Mouse (Mus musculus) cerebellum, postnatal 4 days (tissue): ENCODE data around the gene B4gat1.

Experiments used
- DNase-seq, 2 experiments: peaks; one replicate each; pipeline ENCODE4 v3.0.0; 2022; ENCODE audit warnings: low spot score in 2 of 2, mixed read lengths in 1 of 2

Gene B4gat1

DNA sequence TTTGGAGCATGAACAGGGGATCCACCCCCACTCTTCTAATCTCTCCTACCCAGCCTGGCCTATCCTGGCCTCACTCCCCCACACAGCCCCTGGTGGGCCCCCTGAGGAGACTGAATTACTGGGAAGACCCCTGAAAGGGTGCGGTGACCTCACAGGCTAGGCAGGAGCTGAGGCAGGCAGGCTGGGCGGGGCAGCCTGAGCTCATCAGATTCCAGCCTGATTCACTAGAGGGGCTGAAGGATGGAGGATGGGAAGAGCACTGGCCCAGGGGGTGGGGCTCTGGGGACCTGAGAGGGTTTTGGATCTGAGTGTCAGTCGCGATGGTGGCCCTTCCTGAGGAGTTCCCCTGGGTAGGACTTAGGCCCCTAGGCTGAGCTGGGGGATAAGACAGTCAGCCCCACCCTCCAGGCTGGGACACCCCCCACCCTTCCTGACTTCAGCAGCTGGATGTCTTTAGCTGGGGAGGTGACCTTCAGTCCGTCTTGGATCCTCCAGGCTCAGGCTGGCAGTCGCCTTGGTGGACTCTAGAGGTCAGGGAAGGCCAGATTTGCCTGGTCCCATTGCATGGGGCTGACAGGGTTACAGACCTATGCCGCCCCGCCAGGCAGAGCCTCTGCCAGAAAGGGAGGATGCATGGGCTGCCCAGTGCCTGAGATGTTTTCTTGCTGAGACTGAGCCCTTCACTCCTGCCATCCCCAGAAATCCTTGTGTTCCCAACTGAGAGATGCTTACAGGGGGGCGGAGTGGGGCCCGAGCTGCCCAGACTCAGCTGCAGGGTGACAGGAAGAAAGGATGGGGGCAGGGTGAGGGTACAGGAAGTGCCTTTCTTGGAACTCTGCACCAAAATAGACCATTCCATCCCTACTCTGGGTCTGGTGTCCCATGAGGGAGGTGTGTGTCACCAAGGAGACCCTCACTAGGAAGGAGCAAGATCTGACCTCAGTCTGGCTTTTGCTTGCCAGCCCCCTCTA lies 20.5 kb downstream of the B4gat1 start:
- DNase-seq: no peak

- DNase-seq: no peak
Observed at GRCm38 (mm10) chr19:5060365-5061330, 22.0 kb downstream of the B4gat1 start.

- DNase-seq: no peak
Observed at GRCm38 (mm10) chr19:5062041-5062440, 23.4 kb downstream of the B4gat1 start.

DNA sequence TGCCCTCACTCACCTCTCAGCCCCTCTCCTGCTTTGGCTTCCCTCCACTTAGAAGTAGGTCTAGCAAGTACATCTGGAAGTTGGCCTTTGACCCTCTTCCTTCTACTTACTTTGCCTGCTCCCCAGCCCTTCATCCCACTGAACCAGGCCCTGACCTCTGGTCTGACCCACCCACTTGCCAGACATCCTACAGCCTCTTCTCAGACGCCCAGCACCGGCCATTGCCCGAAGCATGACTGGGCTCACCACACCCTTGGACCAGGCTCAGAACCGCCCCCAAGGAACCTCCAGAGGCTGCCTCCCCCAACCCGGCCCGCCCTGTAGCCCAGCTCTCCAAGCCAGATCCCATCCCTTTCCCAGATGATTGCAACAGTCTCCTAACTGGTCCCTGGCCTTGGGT lies 23.8 kb downstream of the B4gat1 start:
- DNase-seq: no peak

DNA sequence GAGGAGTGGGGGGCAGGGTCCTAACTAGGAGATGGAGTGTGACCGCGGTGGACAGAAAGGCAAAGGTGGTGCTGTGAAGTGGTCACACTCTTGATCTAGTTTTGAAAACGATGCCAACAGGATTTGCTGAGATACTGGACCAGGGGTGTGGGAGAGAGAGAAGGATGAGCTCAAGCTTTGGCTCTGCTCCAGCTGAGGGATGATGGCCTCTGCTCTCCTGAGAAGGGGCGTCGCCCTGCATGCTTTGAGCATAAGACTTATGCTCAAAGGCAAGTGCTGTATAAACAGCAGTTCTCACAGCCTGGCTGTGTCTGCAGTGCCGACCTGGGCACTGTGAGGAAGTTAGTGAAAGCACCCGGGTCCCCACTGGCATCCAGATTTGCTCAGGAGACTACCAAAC lies 26.5 kb downstream of the B4gat1 start:
- DNase-seq: no peak

DNA sequence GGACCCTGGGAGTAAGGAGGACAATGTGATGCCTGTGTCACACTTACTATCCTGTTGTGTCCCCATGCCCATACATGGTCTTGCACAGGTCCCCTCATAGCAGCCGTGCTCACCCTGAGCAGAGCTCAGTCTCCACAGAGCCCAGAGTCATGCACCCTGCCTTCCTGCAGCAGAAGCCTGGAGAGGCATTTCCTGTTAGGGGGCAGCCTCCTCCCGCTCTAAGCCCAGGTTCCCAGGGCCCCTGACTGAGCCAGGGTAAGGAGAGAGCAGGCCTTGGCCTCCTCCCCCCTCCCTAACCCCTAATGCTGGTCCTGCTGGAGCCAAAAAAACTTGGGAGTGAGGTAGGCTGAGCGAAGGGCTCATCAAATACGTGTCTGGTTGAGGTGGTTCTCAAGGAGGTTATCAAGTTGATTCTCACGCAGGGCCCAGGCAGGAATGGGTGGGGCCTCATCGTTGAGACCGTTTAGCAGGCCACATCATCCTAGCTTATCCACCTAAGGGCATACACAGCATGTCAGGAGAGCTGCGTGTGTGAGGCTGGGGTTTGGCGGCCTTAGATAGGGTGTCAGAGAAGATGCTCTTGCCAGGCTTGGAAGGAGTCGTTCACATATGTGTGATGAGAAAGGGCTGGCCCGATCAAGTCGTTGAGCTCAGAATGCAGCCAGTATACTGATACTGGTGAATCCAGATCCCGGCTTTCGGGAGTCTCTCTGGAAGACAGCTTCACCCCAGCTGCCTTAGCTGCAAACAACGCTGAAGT lies 28.6 kb downstream of the B4gat1 start:
- no peak for DNase-seq

- DNase-seq: peak in 1 of 2 experiments; percentile 51
Observed at GRCm38 (mm10) chr19:5067867-5068569, 29.4 kb downstream of the B4gat1 start, which contains the start of gene Cd248. Cd248 (plus strand) TSS chr19:5068078.

- DNase-seq: no peak
Observed at GRCm38 (mm10) chr19:5068570-5069234, 30.1 kb downstream of the B4gat1 start.

- DNase-seq: no peak
Observed at GRCm38 (mm10) chr19:5069486-5069885, 30.9 kb downstream of the B4gat1 start.

GRCm38 (mm10) chr19:5069978-5070377 lies 31.4 kb downstream of the B4gat1 start:
- no peak for DNase-seq

DNA sequence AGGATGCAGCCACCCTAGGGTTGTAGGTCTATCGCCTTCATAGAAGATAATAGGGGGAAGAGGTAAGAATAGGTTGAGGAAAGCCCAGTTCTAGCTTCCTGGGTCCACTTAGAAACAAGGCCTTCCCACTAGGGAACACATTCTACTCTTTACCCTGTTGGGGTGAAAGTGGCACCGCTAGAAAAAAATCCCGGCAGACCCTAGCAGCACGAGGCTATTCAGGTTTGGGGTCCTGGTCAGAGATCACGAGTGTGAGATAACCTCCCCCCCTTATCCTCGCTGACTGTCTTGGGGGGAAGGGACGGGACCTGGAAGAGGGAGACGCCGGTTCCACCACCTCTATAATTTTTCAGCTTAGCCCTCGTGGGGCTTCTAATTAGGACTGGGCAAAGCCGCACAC lies 32.5 kb downstream of the B4gat1 start:
- DNase-seq: no peak

GRCm38 (mm10) chr19:5071545-5072369 lies 33.1 kb downstream of the B4gat1 start:
- no peak for DNase-seq

- no peak for DNase-seq
Observed at GRCm38 (mm10) chr19:5072389-5073019, 33.9 kb downstream of the B4gat1 start.

- DNase-seq: peak in 1 of 2 experiments; percentile 62
Observed at GRCm38 (mm10) chr19:5073028-5073427, 34.4 kb downstream of the B4gat1 start.

GRCm38 (mm10) chr19:5073518-5073917 lies 34.9 kb downstream of the B4gat1 start:
- DNase-seq: no peak

- DNase-seq: no peak
Observed at GRCm38 (mm10) chr19:5079279-5079678, 40.7 kb downstream of the B4gat1 start.

DNA sequence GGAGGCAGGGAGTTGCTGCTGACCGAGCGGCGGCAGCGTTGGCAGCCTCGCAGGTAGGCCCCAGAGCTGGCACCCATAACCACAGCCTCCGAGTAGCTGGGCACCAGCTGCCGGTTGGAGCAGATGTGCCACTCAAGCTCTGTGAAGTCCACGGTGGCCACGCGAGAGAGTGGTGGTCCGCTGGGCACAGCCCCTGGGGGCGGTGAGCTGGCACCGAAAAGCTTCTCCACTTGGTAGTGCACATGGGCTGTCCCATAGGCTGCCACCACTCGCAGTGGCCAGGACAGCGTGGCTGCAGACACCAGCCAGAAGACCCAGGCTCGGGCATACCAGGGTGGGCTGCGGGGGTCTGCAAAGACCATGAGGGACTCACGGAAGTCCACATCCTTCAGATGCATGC lies 43.4 kb downstream of the B4gat1 start:
- no peak for DNase-seq

GRCm38 (mm10) chr19:5082596-5082995 lies 44.0 kb downstream of the B4gat1 start:
- no peak for DNase-seq
